Mouse (Mus musculus) neural tube, embryonic 15.5 days (tissue): ENCODE data around the gene Aamp. TPM values are rescaled to one million over a fixed set of nuclear protein-coding genes. Genes with fewer than 3 reads are reported as not detected.
A peak's percentile ranks its signal among the peaks of the same experiment; 100 is the strongest.

ENCODE experiments used
- ATAC-seq: fragments of 200-750 bp; cut with Nextera tagmentation; 2 replicates; pipeline ENCODE4 v1.8.0; 2017; ENCODE audit warnings: mild to moderate bottlenecking, moderate TSS enrichment, moderate library complexity; ENCODE audit not compliant: low FRiP score
- H3K27ac ChIP-seq: fragments of 300-500 bp; sonication (generic); replicated peaks from 2 replicates; pipeline ENCODE4 v1.5.1; 2015; ENCODE audit warnings: mild to moderate bottlenecking, inconsistent platforms
- H3K27me3 ChIP-seq: fragments of 300-500 bp; sonication (generic); replicated peaks from 2 replicates; pipeline ENCODE4 v1.6.1; 2015; ENCODE audit warnings: inconsistent platforms
- H3K36me3 ChIP-seq: fragments of 300-500 bp; sonication (generic); 2 replicates; pipeline ENCODE4 v1.6.1; 2015; ENCODE audit warnings: inconsistent platforms
- H3K4me1 ChIP-seq: fragments of 300-500 bp; sonication (generic); 2 replicates; pipeline ENCODE4 v1.6.1; 2015; ENCODE audit warnings: inconsistent platforms
- H3K4me2 ChIP-seq: fragments of 300-500 bp; sonication (generic); 2 replicates; pipeline ENCODE4 v1.6.1; 2015; ENCODE audit warnings: inconsistent platforms, mild to moderate bottlenecking, moderate library complexity
- H3K4me3 ChIP-seq: fragments of 300-500 bp; sonication (generic); replicated peaks from 2 replicates; pipeline ENCODE4 v1.5.1; 2015; ENCODE audit warnings: mild to moderate bottlenecking, inconsistent platforms
- H3K9ac ChIP-seq: fragments of 300-500 bp; sonication (generic); replicated peaks from 2 replicates; pipeline ENCODE4 v1.6.1; 2015; ENCODE audit warnings: mild to moderate bottlenecking, inconsistent platforms
- H3K9me3 ChIP-seq: fragments of 300-500 bp; sonication (generic); replicated peaks from 2 replicates; pipeline ENCODE4 v1.6.1; 2016; ENCODE audit warnings: inconsistent platforms
- WGBS: fragments of 180-500 bp; shearing (Covaris S2); methylation state at CpG from one replicate; pipeline ENCODE4 v1.1.7; 2015; ENCODE audit warnings: mixed read lengths; 5-methylcytosine and 5-hydroxymethylcytosine counted together
- polyA plus RNA-seq: library from polyadenylated mRNA; unstranded; fragments of >200 nt; fragmentation: Nextera tagmentation; extraction: Ambion mirVana; gene quantifications from 2 replicates; pipeline ENCODE4 v1.2.1, GENCODE M21; 2015

Gene Aamp
- polyA plus RNA-seq, 1 experiment from 2014 or later: 209 TPM

- Histone ChIP-seq H3K27ac (no peak overlapping the region), H3K27me3 (no peaks in the 10 kb centered on the region)
- no peak for ATAC-seq
Measured at GRCm38 (mm10) chr1:74309767-74310166, 25.2 kb upstream of the Aamp start.

GRCm38 (mm10) chr1:74308001-74308964, 23.7 kb upstream of the Aamp start:
- Histone ChIP-seq H3K4me1 (peaks cover 11% of the 10 kb centered on the region), H3K27me3 (peaks cover 10% of the 10 kb centered on the region), H3K9me3 (no peaks in the 10 kb centered on the region), H3K9ac (no peak overlapping the region), H3K36me3 (no peaks in the 10 kb centered on the region), H3K4me2 (no peak overlapping the region), H3K27ac (no peak overlapping the region), H3K4me3 (no peak overlapping the region)
- WGBS: 63% methylated on average over 10 of the region's 10 CpGs
- no peak for ATAC-seq

More at GRCm38 (mm10) chr1:74309767-74310166, 25.2 kb upstream of the Aamp start:
- H3K36me3 ChIP-seq: no peaks in the 10 kb centered on the region
- no peaks in the 10 kb centered on the region for H3K9me3 ChIP-seq
- H3K4me2 ChIP-seq: no peak overlapping the region
- 61% methylated on average over 3 of the region's 3 CpGs for WGBS
- no peak overlapping the region for H3K9ac ChIP-seq
- H3K4me1 ChIP-seq: no peaks in the 10 kb centered on the region
- no peak overlapping the region for H3K4me3 ChIP-seq

GRCm38 (mm10) chr1:74307146-74307545, 22.6 kb upstream of the Aamp start:
- no peaks in the 10 kb centered on the region for H3K9me3 ChIP-seq
- peaks cover 18% of the 10 kb centered on the region for H3K27me3 ChIP-seq
- WGBS: 86% methylated on average over 1 of the region's 1 CpGs
- no peaks in the 10 kb centered on the region for H3K36me3 ChIP-seq
- no peak for ATAC-seq
- H3K4me2 ChIP-seq: no peak overlapping the region
- H3K27ac ChIP-seq: no peak overlapping the region
- no peak overlapping the region for H3K4me3 ChIP-seq
- no peak overlapping the region for H3K9ac ChIP-seq
- H3K4me1 ChIP-seq: peaks cover 11% of the 10 kb centered on the region

GRCm38 (mm10) chr1:74305522-74305921, 21.0 kb upstream of the Aamp start, which contains the start of gene Tmbim1:
Tmbim1 (minus strand) TSS chr1:74305622.
- WGBS: 84% methylated on average over 2 of the region's 2 CpGs
- Histone ChIP-seq H3K4me3 (no peak within 1 kb of the TSS; the same call in 1 of the 2 replicates), H3K27me3 (peaks cover 18% of the 10 kb centered on the region), H3K4me1 (peaks cover 11% of the 10 kb centered on the region), H3K9me3 (no peaks in the 10 kb centered on the region), H3K27ac (no peak within 1 kb of the TSS), H3K4me2 (peak within 1 kb of the TSS; percentile 69; the same call in 1 of the 2 replicates), H3K36me3 (no peaks in the 10 kb centered on the region), H3K9ac (no peak within 1 kb of the TSS)
- ATAC-seq: no peak

GRCm38 (mm10) chr1:74304946-74305345, 20.4 kb upstream of the Aamp start:
- Histone ChIP-seq H3K9ac (no peak overlapping the region), H3K36me3 (no peaks in the 10 kb centered on the region), H3K4me3 (no peak overlapping the region), H3K27ac (no peak overlapping the region), H3K4me2 (no peak overlapping the region), H3K4me1 (peaks cover 11% of the 10 kb centered on the region), H3K27me3 (peaks cover 18% of the 10 kb centered on the region), H3K9me3 (no peaks in the 10 kb centered on the region)
- 74% methylated on average over 4 of the region's 4 CpGs for WGBS
- ATAC-seq: no peak

GRCm38 (mm10) chr1:74304339-74304790, 19.8 kb upstream of the Aamp start:
- Histone ChIP-seq H3K9me3 (no peaks in the 10 kb centered on the region), H3K36me3 (no peaks in the 10 kb centered on the region), H3K27me3 (peaks cover 18% of the 10 kb centered on the region), H3K4me1 (peaks cover 14% of the 10 kb centered on the region), H3K27ac (peak overlapping the region; percentile 72), H3K4me2 (peak overlapping the region; percentile 69), H3K9ac (peak overlapping the region; percentile 50), H3K4me3 (peak overlapping the region; percentile 48)
- WGBS: 13% methylated on average over 12 of the region's 12 CpGs
- ATAC-seq: no peak

DNA sequence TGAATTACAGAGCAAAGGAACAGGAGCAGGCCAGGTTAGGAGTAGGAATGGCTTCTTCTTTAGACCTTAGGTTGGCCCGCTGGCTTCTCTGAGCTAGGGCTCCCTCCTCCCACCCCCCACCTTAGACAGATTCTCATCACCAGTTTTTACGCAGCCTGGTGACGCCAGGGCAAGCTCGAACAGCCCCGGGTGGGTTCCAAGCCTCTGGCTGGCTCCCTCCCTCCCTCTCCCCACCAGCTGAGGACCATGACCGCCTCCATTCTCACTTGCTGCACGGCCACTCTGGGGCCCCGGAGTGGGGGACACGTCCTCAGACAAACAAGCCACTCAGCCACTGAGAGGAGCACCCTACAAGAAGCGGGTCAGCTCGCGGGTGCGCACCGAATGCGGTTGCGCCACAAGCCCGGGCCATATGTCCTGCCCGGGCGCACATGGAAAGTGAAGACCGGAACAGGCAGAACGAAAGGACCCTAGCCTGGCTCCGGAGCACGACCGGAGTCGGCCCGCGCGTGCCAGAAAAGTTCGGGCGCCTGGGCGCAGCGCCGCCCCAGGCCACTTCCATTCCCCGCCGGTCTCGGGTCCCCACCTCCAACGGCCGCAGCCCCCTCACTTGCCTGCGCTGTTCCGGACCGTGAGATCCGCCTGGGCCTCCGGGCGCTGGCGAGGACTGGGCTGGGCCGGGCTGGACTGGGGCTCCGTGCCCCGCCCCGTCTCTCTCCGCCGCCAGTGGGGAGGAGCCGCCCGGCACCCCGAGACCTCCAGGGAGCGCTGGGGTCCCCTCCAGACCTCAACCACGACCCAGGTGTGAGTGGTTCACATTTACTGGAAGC, 19.2 kb upstream of the Aamp start:
- H3K27me3 ChIP-seq: peaks cover 18% of the 10 kb centered on the region
- no peaks in the 10 kb centered on the region for H3K36me3 ChIP-seq
- WGBS: 1% methylated on average over 56 of the region's 56 CpGs
- H3K9ac ChIP-seq: peak overlapping the region; percentile 50
- H3K4me3 ChIP-seq: peak overlapping the region; percentile 48
- peaks cover 19% of the 10 kb centered on the region for H3K4me1 ChIP-seq
- H3K27ac ChIP-seq: peak overlapping the region; percentile 72
- no peaks in the 10 kb centered on the region for H3K9me3 ChIP-seq
- peak overlapping the region; percentile 69 for H3K4me2 ChIP-seq
- ATAC-seq: peak; percentile 73

- no peak for ATAC-seq
- H3K4me3 ChIP-seq: no peak overlapping the region
- H3K4me1 ChIP-seq: peaks cover 19% of the 10 kb centered on the region
- H3K27ac ChIP-seq: no peak overlapping the region
- WGBS: 80% methylated on average over 2 of the region's 2 CpGs
- no peak overlapping the region for H3K9ac ChIP-seq
- no peaks in the 10 kb centered on the region for H3K9me3 ChIP-seq
- peaks cover 18% of the 10 kb centered on the region for H3K27me3 ChIP-seq
- peak overlapping the region; percentile 1; the same call in 1 of the 2 replicates for H3K4me2 ChIP-seq
- no peaks in the 10 kb centered on the region for H3K36me3 ChIP-seq
Measured at GRCm38 (mm10) chr1:74302835-74303234, 18.3 kb upstream of the Aamp start.

GRCm38 (mm10) chr1:74302229-74302628, 17.7 kb upstream of the Aamp start:
- Histone ChIP-seq H3K4me3 (no peak overlapping the region), H3K27ac (no peak overlapping the region), H3K36me3 (no peaks in the 10 kb centered on the region), H3K27me3 (peaks cover 18% of the 10 kb centered on the region), H3K9me3 (no peaks in the 10 kb centered on the region), H3K4me2 (no peak overlapping the region), H3K4me1 (peaks cover 23% of the 10 kb centered on the region), H3K9ac (no peak overlapping the region)
- WGBS: 87% methylated on average over 7 of the region's 7 CpGs
- ATAC-seq: no peak

DNA sequence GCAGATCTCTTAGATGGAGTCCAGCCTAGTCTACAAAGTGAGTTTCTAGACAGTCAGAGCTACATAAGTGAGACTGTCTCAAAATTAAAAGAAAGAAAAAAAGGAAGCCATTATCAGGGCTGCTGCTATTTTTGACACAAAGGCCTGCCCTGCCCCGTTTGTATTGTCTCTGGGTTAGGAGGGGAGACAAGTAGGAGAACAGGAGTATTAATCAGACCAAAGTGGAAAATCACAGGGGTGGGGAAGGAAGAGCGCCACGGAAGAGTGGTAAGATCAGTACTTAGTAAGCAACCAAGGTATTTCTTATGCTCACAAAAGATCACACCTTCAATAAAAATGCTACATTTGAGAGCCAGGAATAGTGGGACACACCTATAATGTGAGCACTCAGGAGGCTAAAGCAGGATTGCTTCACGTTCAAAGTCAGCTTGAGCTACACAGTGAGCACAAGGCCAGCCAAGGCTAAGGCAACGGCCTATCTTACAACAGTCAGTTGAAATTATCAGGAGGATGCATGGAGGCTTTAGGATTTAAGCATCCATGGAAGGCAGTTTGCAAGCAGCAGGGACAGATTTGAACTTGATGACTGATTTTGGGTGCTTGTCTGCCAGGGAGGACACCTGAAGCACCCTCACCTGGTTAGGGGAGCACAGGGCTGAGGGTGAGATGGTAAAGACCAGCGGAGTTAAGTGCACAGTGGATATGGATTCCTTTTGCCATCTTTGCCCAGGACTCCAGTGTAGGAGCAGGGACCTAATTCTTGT, 16.0 kb upstream of the Aamp start:
- peaks cover 2% of the 10 kb centered on the region; the same call in 1 of the 2 replicates for H3K36me3 ChIP-seq
- ATAC-seq: no peak
- 85% methylated on average over 6 of the region's 6 CpGs for WGBS
- no peak overlapping the region for H3K4me3 ChIP-seq
- no peak overlapping the region for H3K9ac ChIP-seq
- peaks cover 40% of the 10 kb centered on the region for H3K4me1 ChIP-seq
- peaks cover 18% of the 10 kb centered on the region for H3K27me3 ChIP-seq
- H3K4me2 ChIP-seq: no peak overlapping the region
- H3K27ac ChIP-seq: no peak overlapping the region
- H3K9me3 ChIP-seq: no peaks in the 10 kb centered on the region

- Histone ChIP-seq H3K36me3 (peaks cover 2% of the 10 kb centered on the region; the same call in 1 of the 2 replicates), H3K4me2 (no peak overlapping the region), H3K9ac (no peak overlapping the region), H3K4me1 (peaks cover 49% of the 10 kb centered on the region), H3K27ac (peak overlapping the region; percentile 23; the same call in 1 of the 2 replicates), H3K27me3 (peaks cover 15% of the 10 kb centered on the region), H3K4me3 (no peak overlapping the region), H3K9me3 (no peaks in the 10 kb centered on the region)
- WGBS: 72% methylated on average over 5 of the region's 5 CpGs
- ATAC-seq: no peak
Measured at GRCm38 (mm10) chr1:74298996-74299395, 14.5 kb upstream of the Aamp start.
